Mouse (Mus musculus): ENCODE results near the gene Iqsec3. TPM values are rescaled to one million over a fixed set of nuclear protein-coding genes. Genes with fewer than 3 reads are reported as not detected.

Gene Iqsec3
- total RNA-seq, 4 experiments from 2014 or later: 105 to 124 (median 115) TPM

DNA sequence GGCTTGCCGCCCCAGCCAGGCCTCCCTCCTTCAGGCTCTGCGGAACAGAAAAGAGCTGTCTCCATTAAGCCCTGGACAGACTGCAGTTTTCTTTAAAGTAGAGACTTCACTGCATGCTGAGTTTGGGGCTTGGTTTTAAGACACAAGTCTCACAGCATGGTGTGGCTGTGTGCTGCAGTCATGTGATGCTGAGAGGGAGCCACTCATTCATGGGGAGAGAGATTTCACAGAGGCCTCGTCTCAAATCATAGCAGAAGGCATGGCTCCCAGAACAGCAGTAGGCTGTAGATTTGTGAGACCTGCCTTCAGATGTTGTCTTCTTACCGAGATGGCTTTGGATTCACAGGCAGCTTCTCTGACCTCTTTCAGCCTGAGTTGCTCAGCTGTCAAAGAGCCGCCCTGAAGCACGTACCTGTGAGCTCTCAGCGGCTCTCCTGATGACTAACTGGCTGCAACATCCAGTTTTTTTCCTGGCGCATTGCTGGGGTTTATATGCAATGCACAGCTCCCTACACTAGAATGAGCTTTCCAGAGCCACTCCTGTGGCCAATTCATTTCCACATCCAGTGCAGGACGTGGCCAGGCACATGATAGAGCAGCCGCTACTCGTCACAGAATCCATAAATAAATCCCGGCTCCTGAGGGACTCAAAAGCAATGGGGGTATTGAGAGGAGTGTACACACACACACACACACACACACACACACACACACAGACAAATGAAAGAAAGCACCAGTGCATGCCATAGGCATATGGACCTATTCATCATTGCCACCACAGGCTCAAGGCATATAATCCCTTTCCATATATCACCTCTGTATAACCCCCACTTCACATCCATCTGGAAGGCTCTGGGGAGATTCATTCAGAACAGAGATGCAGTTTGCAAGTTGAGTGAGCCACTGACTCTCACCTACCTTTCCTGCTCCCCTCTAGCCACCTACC, 18.7 kb downstream of the Iqsec3 start:
- DNase-seq (ENCODE audit: low spot score in 2 of 2): peak in 1 of 2 experiments; percentile 40

DNA sequence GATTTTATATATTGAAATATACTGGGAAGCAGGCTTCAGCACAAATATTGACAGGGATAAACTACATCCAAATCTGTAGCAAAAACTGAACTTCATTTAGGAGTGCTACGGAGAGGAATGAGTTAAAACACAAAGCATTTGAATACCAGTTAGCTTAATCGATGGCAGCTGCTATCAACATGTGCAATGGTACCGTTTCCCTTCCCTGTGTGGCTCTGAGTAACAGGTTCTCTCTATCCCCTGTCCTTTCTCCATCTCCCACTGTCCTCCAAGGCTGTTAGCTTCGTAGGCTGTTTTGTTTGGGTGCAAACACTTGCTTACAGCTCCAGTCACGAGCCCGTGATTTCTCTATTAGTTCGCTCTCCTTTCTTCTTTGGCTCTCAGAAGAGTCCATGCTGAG, 19.7 kb downstream of the Iqsec3 start:
- no peak for DNase-seq (ENCODE audit: low spot score in 2 of 2)

DNA sequence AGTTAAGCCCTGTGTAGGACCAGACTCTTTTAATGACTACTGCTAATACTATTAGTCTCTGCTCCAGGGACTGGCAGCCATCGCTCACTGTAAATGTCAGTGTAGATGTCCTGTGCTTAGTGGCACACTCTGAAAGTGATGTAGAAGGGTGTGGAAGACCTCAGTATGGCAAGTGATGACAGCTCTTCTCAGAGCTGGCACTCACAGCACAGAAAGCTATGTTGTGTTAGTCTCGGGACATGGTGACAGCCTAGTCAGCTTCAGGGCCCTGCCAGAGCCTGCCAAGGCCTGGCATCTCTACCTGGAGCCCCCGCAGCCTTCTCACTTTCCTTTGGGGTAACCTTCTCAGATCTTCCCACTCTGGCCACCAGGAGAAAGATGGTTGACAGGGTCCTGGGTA, 21.8 kb downstream of the Iqsec3 start:
- DNase-seq (ENCODE audit: low spot score in 2 of 2): no peak

DNA sequence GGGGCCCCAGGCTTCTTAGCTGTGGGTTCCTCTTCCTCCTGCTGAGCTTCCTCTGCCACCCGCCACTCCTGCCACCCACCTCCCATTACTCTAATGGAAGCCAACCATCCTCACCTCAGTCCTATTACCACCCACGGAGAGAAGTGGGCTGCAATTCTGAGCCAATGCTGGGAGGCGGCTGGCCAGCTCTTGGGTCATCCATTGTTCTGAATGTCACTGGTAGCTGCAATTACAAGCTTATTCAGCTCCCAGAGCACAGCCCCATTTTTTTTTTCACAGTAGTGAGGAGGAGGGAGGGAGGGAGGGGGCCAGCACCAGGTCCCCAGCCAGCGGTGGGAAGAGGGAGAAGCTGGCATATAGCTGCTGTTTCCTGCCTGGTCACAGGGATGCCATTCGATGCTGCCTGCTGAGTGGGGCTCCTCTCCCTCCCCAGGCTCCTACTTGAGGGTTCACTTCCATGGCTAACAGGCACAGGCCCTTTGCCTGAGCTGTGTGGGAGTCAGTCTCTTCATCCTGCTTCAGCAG, 32.7 kb downstream of the Iqsec3 start:
- no peak for DNase-seq (ENCODE audit: low spot score in 2 of 2)

DNA sequence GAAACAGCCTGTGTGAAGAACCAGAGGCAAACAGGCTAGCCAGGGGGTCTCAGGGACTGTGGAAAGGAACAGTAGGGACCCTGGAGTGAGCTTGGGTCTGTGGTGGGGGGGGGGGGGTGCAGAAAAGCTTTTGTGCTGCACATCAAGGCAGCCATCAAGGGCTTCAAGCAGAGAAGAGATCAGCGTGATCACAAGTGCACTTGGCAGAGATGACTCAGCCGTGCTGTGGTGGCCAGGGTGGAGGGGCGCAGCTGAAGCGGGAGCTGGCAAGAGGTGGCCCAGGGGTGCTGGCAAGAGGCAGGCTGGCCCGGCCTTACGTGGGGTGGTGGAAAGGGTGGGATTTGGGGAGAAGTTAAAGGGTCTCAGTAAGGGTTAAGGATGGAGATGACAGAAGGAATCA, 48.6 kb downstream of the Iqsec3 start:
- no peak for DNase-seq (ENCODE audit: low spot score in 2 of 2)

DNA sequence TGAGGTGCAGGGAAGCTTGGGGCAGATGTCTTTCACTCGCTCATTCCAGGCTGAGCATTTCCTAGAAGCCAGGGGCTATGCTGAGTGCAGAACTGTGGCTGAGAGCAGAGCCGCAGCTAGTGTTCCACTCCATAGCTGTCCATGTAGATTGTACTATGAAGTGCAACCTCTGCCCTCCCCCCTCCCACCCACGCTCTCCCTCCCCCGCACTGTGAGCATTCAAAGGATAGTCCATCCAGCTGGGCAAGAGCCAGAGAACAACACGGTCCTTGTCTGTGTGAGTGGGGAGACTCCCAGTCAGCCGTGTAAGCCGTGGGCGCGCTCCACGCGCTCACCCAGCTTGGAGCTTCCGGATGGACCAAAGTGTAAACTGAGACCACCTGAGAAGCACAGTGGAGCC, 49.1 kb downstream of the Iqsec3 start:
- DNase-seq (ENCODE audit: low spot score in 2 of 2): no peak

DNA sequence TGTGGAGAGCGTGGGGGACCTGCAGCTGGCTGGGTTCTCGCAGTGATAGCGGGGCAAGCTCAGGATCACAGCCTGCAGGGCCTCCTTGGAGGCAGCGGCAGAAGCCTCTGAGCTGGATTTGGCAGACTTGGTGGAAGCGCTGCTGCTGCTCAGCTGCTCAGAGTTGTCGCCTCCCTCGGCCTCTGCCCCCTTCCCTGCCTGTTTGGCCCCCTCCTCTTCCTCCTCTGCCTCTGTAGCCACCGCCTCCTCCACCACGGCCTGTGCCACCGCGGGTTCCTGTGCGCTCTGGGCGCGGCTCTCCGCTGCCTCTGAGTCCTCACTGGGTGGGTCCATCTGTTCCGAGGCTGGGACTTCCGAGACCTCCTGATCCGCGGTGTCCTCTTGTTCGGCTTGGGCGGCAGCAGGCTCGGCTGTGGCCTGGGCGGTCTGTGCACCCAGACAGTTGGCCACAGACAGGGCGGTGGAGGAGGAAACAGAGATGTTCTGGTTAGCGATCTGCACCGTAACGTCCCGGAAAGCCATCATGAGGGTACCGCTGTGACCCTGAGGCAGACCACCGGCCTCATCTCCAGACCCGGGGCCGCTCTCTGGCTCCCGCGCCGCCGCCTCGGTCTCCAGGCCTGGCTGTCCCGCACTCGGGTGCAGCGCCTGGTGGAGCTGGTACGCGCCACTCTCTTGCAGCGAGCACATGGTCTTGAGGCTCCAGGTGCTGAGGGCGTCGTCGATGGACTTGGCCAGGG, 60.8 kb downstream of the Iqsec3 start:
- DNase-seq (ENCODE audit: low spot score in 2 of 2): no peak

DNA sequence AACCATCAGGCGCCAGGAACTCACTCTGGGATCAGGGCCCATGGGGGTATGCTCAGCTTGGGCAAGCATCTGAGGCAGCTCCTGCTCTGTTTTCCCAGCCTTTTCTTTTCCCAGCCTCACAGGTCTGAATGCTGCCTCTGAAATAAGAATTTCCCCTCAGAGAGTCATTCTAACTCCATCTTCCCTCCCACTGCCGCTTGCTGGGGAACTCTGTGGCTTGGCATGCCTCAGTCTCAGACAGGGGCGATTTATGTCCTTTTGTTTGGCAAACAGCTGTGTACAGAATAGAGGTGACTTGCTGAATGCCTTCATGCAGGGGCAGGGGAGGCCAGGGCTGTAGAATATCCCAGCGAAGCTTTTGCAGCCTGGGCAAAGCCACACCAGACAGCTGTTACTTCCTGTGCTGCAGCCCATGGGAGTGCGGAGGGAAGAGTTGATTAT, 65.9 kb downstream of the Iqsec3 start:
- no peak for DNase-seq (ENCODE audit: low spot score in 2 of 2)

DNA sequence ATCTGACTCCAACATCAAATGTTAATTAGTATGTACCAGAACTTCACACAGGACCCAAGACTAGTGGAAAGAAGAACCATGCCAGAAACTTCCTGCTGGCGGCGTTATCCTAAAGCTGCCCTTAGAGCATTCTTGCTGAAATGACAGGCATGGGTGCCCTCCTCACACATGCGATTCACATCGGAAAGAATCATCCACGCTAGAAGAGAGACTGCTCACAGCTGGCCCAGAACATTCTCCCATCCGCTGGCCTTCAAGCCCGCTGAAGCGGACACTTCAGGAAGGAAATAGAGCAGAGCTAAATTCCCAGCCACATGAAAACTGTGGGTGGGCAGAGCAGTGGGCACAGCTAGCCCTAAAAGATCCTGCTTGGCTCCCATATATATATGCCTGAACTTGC, 68.2 kb downstream of the Iqsec3 start:
- DNase-seq (ENCODE audit: low spot score in 2 of 2): no peak

DNA sequence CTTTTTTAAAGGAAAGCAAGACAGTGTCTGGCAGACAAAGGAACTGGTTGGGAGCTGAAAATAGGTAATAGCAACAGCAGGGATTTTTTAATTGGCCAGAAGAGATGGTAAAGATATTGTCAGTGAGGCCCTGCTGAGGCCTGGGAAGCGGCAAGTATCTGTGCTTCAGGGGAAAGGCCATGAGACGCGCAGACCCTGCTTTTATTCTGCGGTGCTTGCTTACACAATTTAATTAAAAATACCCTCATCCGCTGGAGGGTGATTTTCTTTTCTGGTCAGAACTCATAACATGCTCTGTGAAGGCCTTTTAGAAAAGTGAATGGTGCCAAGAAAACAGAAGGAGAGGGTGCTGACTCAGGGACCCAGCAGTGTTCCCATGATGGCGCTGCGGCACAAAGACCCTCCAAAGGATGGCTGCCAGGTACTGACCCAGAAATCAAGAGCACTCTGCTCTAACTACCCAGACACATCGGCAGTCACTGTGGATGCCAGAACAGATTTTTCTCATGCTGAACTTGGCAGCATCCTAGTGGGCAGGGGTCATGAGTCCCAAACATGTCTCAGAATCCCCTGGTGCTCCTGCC, 70.7 kb downstream of the Iqsec3 start:
- no peak for DNase-seq (ENCODE audit: low spot score in 2 of 2)

DNA sequence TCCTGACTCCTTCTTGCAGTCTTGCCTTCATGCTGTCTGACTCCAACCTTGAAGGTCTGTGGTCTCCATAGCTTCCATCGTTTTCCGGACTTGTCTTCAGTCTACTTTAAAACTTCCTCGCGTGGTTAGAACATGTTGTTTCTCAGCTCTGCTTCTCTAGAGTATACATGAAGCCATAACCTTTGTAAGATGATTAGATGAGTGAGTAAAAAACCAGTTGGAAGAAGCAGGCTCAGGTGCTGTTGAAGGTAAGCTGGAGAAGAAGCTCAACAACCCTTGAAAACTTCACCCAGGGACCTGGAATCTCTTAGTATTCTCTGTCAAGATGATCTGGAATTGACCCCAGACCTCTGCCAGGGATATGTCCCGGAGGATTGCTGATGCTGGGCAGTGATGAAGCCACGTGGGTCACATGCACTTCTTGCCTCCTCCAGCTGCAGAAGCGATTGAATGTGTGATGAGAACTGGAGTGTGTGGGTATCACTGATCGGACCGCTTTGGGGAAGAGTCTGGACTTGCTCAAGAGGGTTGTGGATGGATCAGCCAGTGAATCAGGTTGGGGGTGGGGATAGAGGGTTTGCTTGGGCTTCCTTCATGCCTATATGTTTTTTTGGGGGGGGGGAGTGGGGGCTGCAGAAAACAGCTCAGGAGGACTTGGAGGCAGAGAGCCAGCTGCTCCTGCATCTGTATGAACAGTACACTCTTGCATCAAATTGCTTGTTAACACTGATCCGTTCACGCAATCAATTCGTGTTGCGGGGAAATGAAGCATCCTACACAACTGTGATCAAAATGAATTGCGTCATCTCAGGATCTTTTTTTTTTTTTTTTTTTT, 71.4 kb downstream of the Iqsec3 start:
- no peak for DNase-seq (ENCODE audit: low spot score in 2 of 2)

DNA sequence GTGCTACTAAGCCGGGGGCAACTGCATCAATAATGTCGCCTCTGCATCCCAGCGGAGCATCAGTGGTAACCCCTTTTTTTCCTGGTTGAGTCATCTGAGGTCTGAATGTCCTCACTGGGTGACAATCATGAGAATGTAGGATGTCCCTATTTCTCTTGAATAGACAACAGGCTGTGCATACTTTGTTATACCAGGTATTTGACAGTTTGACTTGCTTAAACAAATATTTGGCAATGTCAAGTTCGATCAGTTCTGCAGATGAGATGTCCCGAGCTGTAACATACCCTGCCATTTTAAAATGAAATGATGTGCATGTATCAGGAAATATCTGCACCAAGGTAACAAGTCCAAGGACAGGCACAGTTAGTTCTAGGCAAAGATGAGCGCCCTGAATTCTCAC, 72.3 kb downstream of the Iqsec3 start:
- no peak for DNase-seq (ENCODE audit: low spot score in 2 of 2)

DNA sequence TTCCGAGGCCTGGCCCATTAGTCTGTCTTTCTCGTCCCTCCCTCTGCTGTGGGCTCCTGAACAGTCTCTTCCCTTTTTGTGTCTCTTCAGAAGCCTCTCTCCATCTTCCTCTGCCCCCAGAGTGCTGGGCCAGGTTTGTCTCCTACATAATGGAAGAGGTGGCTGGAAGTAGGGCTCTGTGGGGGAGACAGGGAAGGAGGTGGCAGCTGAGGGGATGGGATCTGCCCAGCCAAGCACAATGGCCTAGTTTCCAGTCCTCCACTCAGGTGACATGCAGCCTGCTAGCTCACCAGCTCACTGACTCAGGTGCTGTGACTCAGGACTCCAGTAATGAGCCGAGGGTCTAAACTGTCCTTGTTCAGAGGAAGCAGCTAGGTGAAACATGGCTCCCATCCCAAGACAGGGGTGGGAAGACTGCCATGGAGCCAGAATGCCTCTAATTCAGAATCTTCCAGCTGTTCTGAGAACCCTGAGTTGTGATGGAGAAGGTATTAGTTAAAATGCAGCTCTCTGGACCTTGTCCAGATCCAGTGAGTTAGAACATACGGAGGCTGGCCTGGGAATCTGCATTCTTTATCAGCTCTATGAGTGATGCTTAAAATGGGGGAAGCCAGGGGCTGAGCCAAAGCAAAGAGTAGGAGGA, 80.7 kb downstream of the Iqsec3 start:
- peak in 1 of 2 experiments; percentile 70 for DNase-seq (ENCODE audit: low spot score in 2 of 2)

DNA sequence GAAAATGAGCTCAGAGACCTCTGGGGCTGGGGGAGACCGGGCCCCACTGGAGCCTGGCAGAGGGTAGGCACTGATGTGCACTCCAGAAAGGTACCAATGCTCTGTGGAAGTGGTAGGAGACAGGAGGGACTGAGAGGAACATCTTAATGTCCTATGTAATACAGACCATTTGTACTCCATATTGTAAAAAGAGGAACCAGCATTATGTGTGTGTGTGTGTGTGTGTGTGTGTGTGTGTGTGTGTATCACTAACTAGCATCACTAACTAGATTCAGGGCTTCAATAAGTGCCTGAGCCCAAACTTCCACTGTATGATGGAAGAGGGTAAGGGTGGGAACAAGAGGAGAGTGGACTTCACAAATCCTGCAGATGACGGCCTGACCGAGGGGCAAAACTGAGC, 88.1 kb downstream of the Iqsec3 start:
- DNase-seq (ENCODE audit: low spot score in 2 of 2): no peak

DNA sequence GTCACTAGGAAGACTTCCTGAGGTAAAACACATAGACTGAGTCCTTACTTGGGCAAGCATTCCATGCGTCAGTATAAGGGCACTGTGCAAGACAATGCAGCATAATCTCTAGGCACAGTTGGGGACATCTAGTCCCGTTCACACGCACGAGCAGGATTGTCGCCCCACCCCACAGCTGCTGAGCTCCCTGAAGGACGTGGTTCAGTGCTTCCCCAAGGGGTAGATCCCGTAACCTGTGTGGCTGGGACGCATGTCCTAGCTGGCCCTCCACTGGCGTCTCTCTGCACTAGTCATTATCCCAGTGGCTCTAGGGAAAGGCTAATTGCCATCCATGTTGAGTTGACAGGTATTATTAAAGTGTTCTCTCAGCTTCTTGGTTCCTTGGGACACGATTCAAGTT, 91.4 kb downstream of the Iqsec3 start:
- DNase-seq (ENCODE audit: low spot score in 2 of 2): no peak

DNA sequence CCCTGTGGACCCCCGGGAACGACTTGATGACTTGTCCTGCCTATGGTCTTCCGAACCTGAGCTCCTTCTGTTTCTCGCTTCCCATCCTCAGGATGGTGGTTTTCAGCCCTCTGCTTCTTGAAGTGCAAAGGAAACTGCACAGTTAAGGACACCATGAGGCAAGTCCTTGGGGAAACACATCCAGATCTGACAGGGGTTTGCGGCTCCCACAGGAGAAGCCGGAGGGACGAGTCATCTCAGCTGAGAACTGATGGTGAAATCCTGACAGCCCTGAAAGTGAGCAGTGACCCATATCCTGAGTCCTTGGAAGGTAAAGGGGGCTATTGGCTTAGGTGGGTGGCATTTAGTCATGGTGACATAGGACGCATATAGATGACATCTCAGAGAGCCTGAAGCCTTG, 92.9 kb downstream of the Iqsec3 start:
- DNase-seq (ENCODE audit: low spot score in 2 of 2): no peak

DNA sequence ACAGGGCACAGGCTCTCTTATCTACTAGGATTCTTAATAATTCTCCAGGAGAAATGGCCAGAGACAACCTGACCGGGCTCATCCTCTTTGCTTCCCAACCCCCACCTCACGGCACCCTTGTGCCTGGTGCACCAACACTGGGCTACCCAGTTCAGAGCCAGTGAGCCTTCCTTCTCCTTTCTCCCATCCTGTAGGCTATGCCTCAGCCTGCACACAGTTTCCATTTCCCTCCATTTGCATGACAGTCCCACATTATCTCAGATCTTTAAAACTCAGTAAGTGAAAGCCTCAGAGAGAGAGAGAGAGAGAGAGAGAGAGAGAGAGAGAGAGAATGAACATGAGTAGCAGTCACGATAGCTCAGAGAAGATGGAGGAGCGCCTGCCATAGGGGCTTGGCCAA, 95.2 kb downstream of the Iqsec3 start:
- DNase-seq (ENCODE audit: low spot score in 2 of 2): no peak

DNA sequence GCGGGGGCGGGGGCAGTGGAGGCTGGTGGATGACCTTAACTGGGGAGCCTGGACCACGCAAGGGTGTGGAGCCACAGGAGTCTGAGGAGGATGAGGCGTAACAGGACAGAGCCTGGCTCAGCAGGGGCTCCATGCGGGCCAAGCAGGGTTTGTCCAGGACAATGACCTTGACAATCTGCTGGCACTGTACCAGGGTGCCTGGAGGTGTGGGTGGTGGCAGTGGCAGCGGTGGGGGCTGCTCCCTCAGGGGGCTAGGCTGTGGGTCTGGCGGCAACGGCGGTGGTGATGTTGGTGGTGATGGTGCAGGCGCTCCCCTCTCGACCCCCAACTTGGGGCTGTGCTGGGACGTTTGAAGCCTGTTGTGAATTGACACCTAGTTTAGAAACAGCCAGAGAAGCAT, 97.3 kb downstream of the Iqsec3 start:
- DNase-seq (ENCODE audit: low spot score in 2 of 2): no peak

DNA sequence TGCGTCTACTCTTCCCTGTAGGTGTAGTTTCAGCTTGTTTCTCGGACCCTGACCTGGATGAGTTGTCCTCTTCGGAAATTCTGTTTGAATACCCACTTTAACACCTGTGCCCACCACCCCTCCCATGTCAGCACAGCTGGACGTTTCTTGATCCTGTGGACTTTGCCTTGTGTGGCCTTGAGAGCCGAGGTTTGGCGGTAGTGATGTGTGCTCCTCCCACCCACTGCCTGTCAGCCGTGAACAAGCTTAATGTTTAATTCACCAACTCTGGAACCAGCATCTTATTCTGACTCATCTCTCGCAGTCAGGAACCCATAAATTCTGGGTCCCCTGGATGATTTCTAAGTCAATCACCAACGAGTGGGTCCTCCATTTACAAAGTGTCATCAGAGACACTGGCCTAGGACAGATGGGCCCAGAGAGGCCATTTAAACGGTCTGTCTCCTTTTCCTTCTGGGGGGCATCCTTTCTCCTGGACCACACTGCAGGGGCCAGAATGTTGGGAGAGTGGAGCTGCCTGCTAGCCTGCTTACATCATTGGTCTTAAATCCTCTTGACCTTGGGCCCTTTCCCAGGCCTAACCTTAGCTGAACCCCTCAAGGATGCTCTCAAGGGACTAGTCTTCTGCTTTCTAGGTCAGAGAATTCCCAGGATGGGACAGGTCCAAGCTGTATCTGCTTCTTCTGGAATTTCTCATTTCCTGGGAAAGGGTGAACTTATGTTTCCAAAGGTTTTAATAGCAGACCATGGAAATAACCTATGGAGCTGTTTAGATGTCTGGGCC, 102.1 kb downstream of the Iqsec3 start:
- no peak for DNase-seq (ENCODE audit: low spot score in 2 of 2)

DNA sequence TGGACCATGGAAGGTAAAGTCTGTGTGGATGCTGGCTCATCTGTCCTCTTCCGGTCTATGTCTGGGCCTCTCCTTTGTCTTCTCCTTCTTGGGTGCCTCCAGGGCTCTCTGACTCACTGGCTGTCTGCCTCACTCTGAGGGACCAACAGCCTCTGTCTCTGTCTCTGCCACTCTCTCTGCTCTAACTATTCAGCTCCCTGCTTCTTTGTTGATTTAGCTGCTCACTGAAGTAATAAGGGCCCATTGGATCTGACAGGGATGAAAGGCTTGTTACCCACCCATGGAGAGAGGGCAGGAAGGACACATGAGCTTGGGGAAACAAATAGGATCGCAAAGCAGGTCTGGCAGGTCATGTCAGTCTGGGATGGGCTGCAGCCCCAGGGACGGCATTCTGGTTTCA, 106.4 kb downstream of the Iqsec3 start:
- no peak for DNase-seq (ENCODE audit: low spot score in 2 of 2)
